Mouse (Mus musculus) hindbrain, embryonic 10.5 days (tissue): ENCODE measurements around the gene Tent4b. TPM values are rescaled to one million over a fixed set of nuclear protein-coding genes. Genes with fewer than 3 reads are reported as not detected.
A peak's percentile ranks its signal among the peaks of the same experiment; 100 is the strongest.

ENCODE experiments used
- DNase-seq: peaks from one replicate; pipeline ENCODE4 v3.0.0-alpha.2; 2017; ENCODE audit warnings: low spot score
- H3K27ac ChIP-seq: fragments of 300-500 bp; sonication (generic); 2 replicates; pipeline ENCODE4 v1.5.1; 2016; ENCODE audit warnings: mild to moderate bottlenecking, moderate library complexity
- H3K27me3 ChIP-seq: fragments of 300-500 bp; sonication (generic); 2 replicates; pipeline ENCODE4 v1.6.1; 2016; ENCODE audit warnings: mild to moderate bottlenecking; ENCODE audit not compliant: poor library complexity, insufficient read depth, severe bottlenecking
- H3K36me3 ChIP-seq: fragments of 300-500 bp; sonication (generic); 2 replicates; pipeline ENCODE4 v1.6.1; 2016; ENCODE audit warnings: mild to moderate bottlenecking, moderate library complexity
- H3K4me1 ChIP-seq: fragments of 300-500 bp; sonication (generic); replicated peaks from 2 replicates; pipeline ENCODE4 v1.6.1; 2016; ENCODE audit warnings: mild to moderate bottlenecking
- H3K4me3 ChIP-seq: fragments of 300-500 bp; sonication (generic); 2 replicates; pipeline ENCODE4 v1.5.1; 2016; ENCODE audit warnings: mild to moderate bottlenecking, moderate library complexity
- H3K9me3 ChIP-seq: fragments of 300-500 bp; sonication (generic); 2 replicates; pipeline ENCODE4 v1.6.1; 2016; ENCODE audit warnings: mild to moderate bottlenecking, moderate library complexity
- WGBS: fragments of 180-500 bp; shearing (Covaris S2); methylation state at CpG from one replicate; pipeline ENCODE4 v1.1.7; 2016; 5-methylcytosine and 5-hydroxymethylcytosine counted together
- polyA plus RNA-seq: library from polyadenylated mRNA; unstranded; fragments of >200 nt; fragmentation: Nextera tagmentation; extraction: Ambion mirVana; gene quantifications from 2 replicates; pipeline ENCODE4 v1.2.1, GENCODE M21; 2016

Tent4b gene
- polyA plus RNA-seq, result 8.1 and 10.0 TPM in 2 replicates

- peaks cover 13% of the 10 kb centered on the region; the same call in 1 of the 2 replicates for H3K36me3 ChIP-seq
- peak within 1 kb of the TSS; percentile 97 for H3K4me3 ChIP-seq
- under 1% methylated on average over 77 of the region's 97 CpGs for WGBS
- peak within 1 kb of the TSS; percentile 97 for H3K27ac ChIP-seq
- no peaks in the 10 kb centered on the region for H3K9me3 ChIP-seq
- DNase-seq, result peak; percentile 91
- no peaks in the 10 kb centered on the region for H3K27me3 ChIP-seq
- peaks cover 38% of the 10 kb centered on the region for H3K4me1 ChIP-seq
These were observed at the start of gene Tent4b for GRCm38 (mm10) chr8:88198945-88199571. Gene Tent4b (plus strand): TSS chr8:88199213.

GRCm38 (mm10) chr8:88150910-88151371, 48.1 kb upstream of the Tent4b start:
- H3K36me3 ChIP-seq, result peaks cover 93% of the 10 kb centered on the region
- WGBS, result 92% methylated on average over 6 of the region's 6 CpGs

GRCm38 (mm10) chr8:88160237-88160995, 38.6 kb upstream of the Tent4b start:
- WGBS, result 92% methylated on average over 10 of the region's 10 CpGs
- DNase-seq, result no peak
- H3K36me3 ChIP-seq, result peaks cover 97% of the 10 kb centered on the region

More at GRCm38 (mm10) chr8:88150910-88151371, 48.1 kb upstream of the Tent4b start:
- DNase-seq, result no peak
- H3K4me1 ChIP-seq, result no peaks in the 10 kb centered on the region
- H3K4me3 ChIP-seq, result no peak overlapping the region
- H3K27me3 ChIP-seq, result no peaks in the 10 kb centered on the region
- H3K9me3 ChIP-seq, result no peaks in the 10 kb centered on the region
- H3K27ac ChIP-seq, result no peak overlapping the region

GRCm38 (mm10) chr8:88161439-88161838, 37.6 kb upstream of the Tent4b start:
- Histone ChIP-seq H3K36me3 (peaks cover 96% of the 10 kb centered on the region), H3K9me3 (no peaks in the 10 kb centered on the region), H3K27me3 (no peaks in the 10 kb centered on the region), H3K4me1 (no peaks in the 10 kb centered on the region), H3K27ac (no peak overlapping the region), H3K4me3 (no peak overlapping the region)
- peak; percentile 74 for DNase-seq
- WGBS, result 75% methylated on average over 5 of the region's 5 CpGs

More at GRCm38 (mm10) chr8:88160237-88160995, 38.6 kb upstream of the Tent4b start:
- Histone ChIP-seq H3K4me1 (no peaks in the 10 kb centered on the region), H3K27me3 (no peaks in the 10 kb centered on the region), H3K4me3 (no peak overlapping the region), H3K9me3 (no peaks in the 10 kb centered on the region), H3K27ac (no peak overlapping the region)

- H3K27ac ChIP-seq, result no peak overlapping the region
- no peaks in the 10 kb centered on the region for H3K27me3 ChIP-seq
- WGBS, result 90% methylated on average over 7 of the region's 7 CpGs
- no peak for DNase-seq
- peaks cover 37% of the 10 kb centered on the region for H3K36me3 ChIP-seq
- H3K4me3 ChIP-seq, result no peak overlapping the region
- H3K4me1 ChIP-seq, result no peaks in the 10 kb centered on the region
- H3K9me3 ChIP-seq, result no peaks in the 10 kb centered on the region
These were observed 23.7 kb upstream of the Tent4b start for GRCm38 (mm10) chr8:88175264-88175663.

- Histone ChIP-seq H3K9me3 (0 out of 2 replicates have a peak, but pooled peaks cover 3% of the 10 kb centered on the region), H3K36me3 (peaks cover 19% of the 10 kb centered on the region), H3K27ac (no peak overlapping the region), H3K4me3 (no peak overlapping the region), H3K4me1 (no peaks in the 10 kb centered on the region), H3K27me3 (no peaks in the 10 kb centered on the region)
- 92% methylated on average over 8 of the region's 8 CpGs for WGBS
- DNase-seq, result no peak
These were observed 21.7 kb upstream of the Tent4b start for GRCm38 (mm10) chr8:88177291-88177690.

- Histone ChIP-seq H3K9me3 (0 out of 2 replicates have a peak, but pooled peaks cover 3% of the 10 kb centered on the region), H3K4me1 (no peaks in the 10 kb centered on the region), H3K36me3 (no peaks in the 10 kb centered on the region), H3K27ac (no peak overlapping the region), H3K4me3 (no peak overlapping the region), H3K27me3 (no peaks in the 10 kb centered on the region)
- 89% methylated on average over 2 of the region's 2 CpGs for WGBS
- DNase-seq, result no peak
These were observed 15.9 kb upstream of the Tent4b start for GRCm38 (mm10) chr8:88183121-88183520.

GRCm38 (mm10) chr8:88184914-88185313, 14.1 kb upstream of the Tent4b start:
- 92% methylated on average over 1 of the region's 1 CpGs for WGBS
- no peak for DNase-seq

GRCm38 (mm10) chr8:88185716-88186115, 13.3 kb upstream of the Tent4b start:
- 88% methylated on average over 6 of the region's 6 CpGs for WGBS
- no peaks in the 10 kb centered on the region for H3K4me1 ChIP-seq

More at GRCm38 (mm10) chr8:88184914-88185313, 14.1 kb upstream of the Tent4b start:
- H3K36me3 ChIP-seq, result no peaks in the 10 kb centered on the region
- H3K27ac ChIP-seq, result no peak overlapping the region
- H3K9me3 ChIP-seq, result 0 out of 2 replicates have a peak, but pooled peaks cover 3% of the 10 kb centered on the region
- H3K4me3 ChIP-seq, result no peak overlapping the region
- H3K27me3 ChIP-seq, result no peaks in the 10 kb centered on the region
- H3K4me1 ChIP-seq, result no peaks in the 10 kb centered on the region

GRCm38 (mm10) chr8:88197328-88197727, 1.7 kb upstream of the Tent4b start:
- no peak for DNase-seq
- Histone ChIP-seq H3K9me3 (no peaks in the 10 kb centered on the region), H3K4me1 (peaks cover 29% of the 10 kb centered on the region), H3K36me3 (no peaks in the 10 kb centered on the region; the same call in 1 of the 2 replicates), H3K4me3 (no peak overlapping the region), H3K27me3 (no peaks in the 10 kb centered on the region), H3K27ac (no peak overlapping the region)
- 72% methylated on average over 3 of the region's 3 CpGs for WGBS

More at GRCm38 (mm10) chr8:88185716-88186115, 13.3 kb upstream of the Tent4b start:
- DNase-seq, result no peak
- Histone ChIP-seq H3K4me3 (no peak overlapping the region), H3K36me3 (no peaks in the 10 kb centered on the region), H3K27ac (no peak overlapping the region), H3K9me3 (0 out of 2 replicates have a peak, but pooled peaks cover under 1% of the 10 kb centered on the region), H3K27me3 (no peaks in the 10 kb centered on the region)

- no peaks in the 10 kb centered on the region for H3K27me3 ChIP-seq
- no peak for DNase-seq
- H3K36me3 ChIP-seq, result peaks cover 9% of the 10 kb centered on the region; the same call in 1 of the 2 replicates
- WGBS, result under 1% methylated on average over 10 of the region's 10 CpGs
- H3K9me3 ChIP-seq, result no peaks in the 10 kb centered on the region
- peak overlapping the region; percentile 97 for H3K4me3 ChIP-seq
- peak overlapping the region; percentile 97 for H3K27ac ChIP-seq
- peaks cover 34% of the 10 kb centered on the region for H3K4me1 ChIP-seq
These were observed 465 bp upstream of the Tent4b start for GRCm38 (mm10) chr8:88198551-88198944.

- peaks cover 47% of the 10 kb centered on the region for H3K4me1 ChIP-seq
- DNase-seq, result peak; percentile 64
These were observed 938 bp downstream of the Tent4b start for GRCm38 (mm10) chr8:88199700-88200601.

More at GRCm38 (mm10) chr8:88199700-88200601, 938 bp downstream of the Tent4b start:
- H3K27me3 ChIP-seq, result no peaks in the 10 kb centered on the region
- no peaks in the 10 kb centered on the region for H3K9me3 ChIP-seq
- H3K4me3 ChIP-seq, result peak overlapping the region; percentile 97
- H3K36me3 ChIP-seq, result peaks cover 20% of the 10 kb centered on the region; the same call in 1 of the 2 replicates
- WGBS, result under 1% methylated on average over 112 of the region's 117 CpGs
- H3K27ac ChIP-seq, result peak overlapping the region; percentile 97
